Mouse (Mus musculus): Measurements from ENCODE around the gene Pramef20. TPM values are rescaled to one million over a fixed set of nuclear protein-coding genes. Genes with fewer than 3 reads are reported as not detected.
A peak's percentile ranks its signal among the peaks of the same experiment; 100 is the strongest.
"Not testable (repeated sequence)": the region's sequence is repeated elsewhere in the genome, so short reads cannot be mapped to it uniquely, and the experiment has no call there.

Pramef20 gene
- not detected for total RNA-seq (2021)
- long read RNA-seq, experiment 1 = 0 reads
- long read RNA-seq, experiment 2 = 0 reads

GRCm38 (mm10) chr4:144377911-144378310 lies at the start of gene Pramef20:
Gene Pramef20 (minus strand): TSS chr4:144377933.
- DNase-seq = no peak

GRCm38 (mm10) chr4:144424590-144424989 lies 46.9 kb upstream of the Pramef20 start:
- DNase-seq = no peak

DNA sequence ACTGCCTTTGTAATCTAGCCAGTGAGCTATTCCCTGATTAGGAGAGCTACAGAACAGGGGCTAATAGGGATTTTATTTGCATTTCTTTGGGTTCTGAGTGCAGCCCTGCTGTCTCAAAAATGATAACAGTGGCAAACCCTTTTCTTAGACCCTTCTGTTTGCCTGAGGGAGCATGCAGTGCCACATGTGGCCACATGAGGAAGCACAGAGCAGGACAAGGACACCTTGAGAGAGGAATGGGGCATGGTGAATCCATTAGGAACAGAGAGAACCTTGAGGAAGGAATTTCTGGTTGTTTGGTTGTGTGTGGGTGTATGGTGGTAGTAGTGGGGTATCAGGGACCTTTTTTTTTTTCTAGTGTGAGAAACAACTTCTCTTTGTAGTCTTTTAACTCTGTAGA lies 42.9 kb upstream of the Pramef20 start:
- DNase-seq = no peak

DNA sequence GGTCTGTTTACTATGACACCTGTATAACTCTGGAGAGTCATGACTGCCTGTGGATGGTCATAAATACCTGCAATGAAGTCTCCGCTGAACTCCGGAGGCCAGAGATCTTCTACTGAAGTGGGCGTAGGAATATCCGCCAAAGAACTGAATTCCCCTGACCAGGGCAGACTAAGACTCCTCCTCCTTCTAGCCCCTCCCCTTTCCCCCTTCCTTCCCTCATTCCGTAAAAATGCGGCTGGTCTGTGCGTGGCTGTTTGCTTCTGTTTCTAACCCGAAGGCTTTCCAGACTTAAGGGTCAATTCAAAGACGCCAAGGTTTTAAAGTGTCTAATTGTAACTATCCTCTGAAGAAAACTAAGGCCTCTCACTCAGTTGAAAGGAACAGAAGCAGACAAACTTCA lies 30.6 kb upstream of the Pramef20 start, which contains the start of gene Pramef12:
Gene Pramef12 (minus strand): TSS at position 175 of the 400 bp plus-strand sequence.
- DNase-seq = no peak

DNA sequence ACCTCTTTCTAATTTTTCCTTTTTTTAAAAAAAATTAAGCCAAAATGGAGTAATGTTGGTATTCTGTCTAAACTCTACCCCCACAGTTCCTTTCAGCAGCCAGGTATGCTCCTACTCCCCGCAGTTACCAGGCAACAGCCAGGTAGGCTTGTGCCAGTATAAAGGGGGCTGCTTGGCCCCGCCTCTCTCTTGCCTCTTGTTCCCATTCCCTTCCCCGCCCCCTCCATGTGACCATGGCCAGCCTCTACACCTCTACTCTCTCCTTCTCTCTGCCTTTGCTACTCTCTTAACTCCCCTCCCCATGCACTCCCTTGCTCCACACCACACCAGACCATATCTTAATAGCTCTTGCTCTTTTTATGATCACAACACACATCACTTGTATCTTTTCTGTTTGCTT lies 28.5 kb upstream of the Pramef20 start:
- no peak for DNase-seq

- DNase-seq = peak in 1 of 2 experiments; percentile 2
These were observed 26.8 kb upstream of the Pramef20 start for GRCm38 (mm10) chr4:144404456-144405086.

DNA sequence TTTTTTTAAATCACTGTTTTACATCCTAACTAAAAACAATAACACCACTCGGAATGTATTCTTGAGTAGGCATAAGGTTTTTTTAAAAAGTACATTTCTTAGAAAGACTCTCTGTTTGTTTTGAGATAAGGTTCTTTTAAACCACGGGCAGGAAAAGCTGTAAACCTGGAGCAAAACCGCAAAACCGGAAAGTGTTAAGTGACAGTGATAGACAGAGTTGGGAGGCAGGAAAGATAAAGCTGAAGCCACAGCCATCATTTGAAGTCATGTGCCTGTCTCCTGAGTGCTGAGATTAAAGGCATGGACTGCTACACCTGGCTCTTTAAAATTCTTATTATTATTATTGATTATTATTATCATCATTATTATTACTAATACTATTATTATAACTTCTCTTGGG lies 25.0 kb upstream of the Pramef20 start:
- no peak for DNase-seq

DNA sequence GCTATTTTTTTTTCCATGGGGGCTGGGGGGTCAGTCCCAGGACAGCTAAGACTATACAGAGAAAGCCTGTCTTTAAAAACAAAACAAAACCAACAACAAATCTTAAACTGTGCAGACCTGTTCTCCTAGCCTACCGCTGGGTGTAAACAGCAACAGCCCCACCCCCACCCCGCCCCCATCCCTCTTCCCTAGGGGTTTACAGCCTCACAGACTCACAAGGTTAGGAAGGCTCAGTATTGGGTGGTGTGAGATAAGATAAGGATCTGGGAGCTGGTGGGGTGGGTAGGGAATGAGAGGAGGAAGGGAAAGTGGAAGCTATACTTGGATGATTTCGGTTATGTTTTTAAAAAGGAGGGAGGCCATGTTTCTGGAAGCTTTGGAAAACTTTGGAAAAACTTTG lies 18.6 kb upstream of the Pramef20 start:
- DNase-seq = no peak

DNA sequence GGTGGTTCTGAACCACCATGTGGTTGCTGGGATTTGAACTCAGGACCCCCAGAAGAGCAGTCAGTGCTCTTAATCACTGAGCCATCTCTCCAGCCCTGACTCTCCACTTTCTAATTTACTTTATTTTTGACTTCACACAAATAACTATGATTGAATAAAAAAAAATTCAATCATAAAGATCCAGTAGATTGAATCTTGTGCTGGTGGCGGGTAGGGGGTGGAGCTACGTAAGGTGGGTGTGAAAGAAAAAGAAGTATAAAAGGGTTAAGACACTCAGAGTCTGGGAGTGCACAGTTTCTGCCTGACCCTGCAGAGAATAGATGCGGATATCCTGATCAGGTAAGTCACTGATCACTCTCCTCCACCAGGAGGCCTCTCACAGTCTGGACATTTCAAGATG lies 20.1 kb downstream of the Pramef20 start, which contains the start of gene Gm13119:
Gene Gm13119 (plus strand): TSS at position 301 of the 400 bp plus-strand sequence.
- not testable (repeated sequence) for DNase-seq

- not testable (repeated sequence) for DNase-seq
These were observed 41.9 kb downstream of the Pramef20 start for GRCm38 (mm10) chr4:144335856-144336255.

GRCm38 (mm10) chr4:144329949-144330348 lies 47.8 kb downstream of the Pramef20 start, which contains the start of gene Gm13128:
Gene Gm13128 (plus strand): TSS chr4:144330249.
- DNase-seq = not testable (repeated sequence)

Other genes starting within 250 kb of the Pramef20 start
- gene Oog3, start 215.3 kb downstream of the Pramef20 start, total RNA-seq (2021) = not detected
- gene Oog2, start 187.2 kb downstream of the Pramef20 start, total RNA-seq (2021) = not detected
- not detected for gene C87977, start 164.6 kb downstream of the Pramef20 start, total RNA-seq (2021)
- gene Pramel5, start 97.4 kb downstream of the Pramef20 start, total RNA-seq (2021) = not detected
- gene Gm13128, start 47.7 kb downstream of the Pramef20 start, total RNA-seq (2021) = not detected
- gene Gm13119, start 20.0 kb downstream of the Pramef20 start, total RNA-seq (2021) = not detected
- gene Pramef12, start 30.5 kb upstream of the Pramef20 start, total RNA-seq (2021) = not detected
- gene 1700012P22Rik, start 60.8 kb upstream of the Pramef20 start, total RNA-seq (2021) = not detected
- gene Gm9944, start 75.4 kb upstream of the Pramef20 start, total RNA-seq (2021) = not detected
- gene Aadacl3, start 85.8 kb upstream of the Pramef20 start, total RNA-seq (2021) = not detected
- gene 9430007A20Rik, start 141.9 kb upstream of the Pramef20 start, total RNA-seq (2021) = not detected
- not detected for gene Gm13124, start 187.2 kb upstream of the Pramef20 start, total RNA-seq (2021)
- gene Aadacl4, start 235.8 kb upstream of the Pramef20 start, total RNA-seq (2021) = not detected